Mouse (Mus musculus) retina, embryonic 14.5 days (tissue): ENCODE measurements around the gene Rpl19.
A peak's percentile ranks its signal among the peaks of the same experiment; 100 is the strongest.

Experiments
- DNase-seq: peaks from one replicate; pipeline ENCODE4 v3.0.0-alpha.2; 2015; ENCODE audit warnings: low spot score

The Rpl19 gene

GRCm38 (mm10) chr11:97998898-97999608, 27.5 kb upstream of the Rpl19 start:
- DNase-seq = no peak

- DNase-seq = peak; percentile 4
Observed at GRCm38 (mm10) chr11:97999748-98000147, 26.8 kb upstream of the Rpl19 start.

GRCm38 (mm10) chr11:98000378-98001140, 26.0 kb upstream of the Rpl19 start:
- no peak for DNase-seq

GRCm38 (mm10) chr11:98001351-98001824, 25.1 kb upstream of the Rpl19 start:
- DNase-seq = no peak

- no peak for DNase-seq
Observed at GRCm38 (mm10) chr11:98001986-98002385, 24.5 kb upstream of the Rpl19 start.

GRCm38 (mm10) chr11:98002627-98003026, 23.9 kb upstream of the Rpl19 start:
- DNase-seq = peak; percentile 91

- peak; percentile 73 for DNase-seq
Observed at GRCm38 (mm10) chr11:98003171-98003671, 23.3 kb upstream of the Rpl19 start.

- DNase-seq = peak; percentile 6
Observed at GRCm38 (mm10) chr11:98004161-98004560, 22.3 kb upstream of the Rpl19 start.

- no peak for DNase-seq
Observed at GRCm38 (mm10) chr11:98005076-98005475, 21.4 kb upstream of the Rpl19 start.

GRCm38 (mm10) chr11:98005686-98006085, 20.8 kb upstream of the Rpl19 start:
- no peak for DNase-seq

- DNase-seq = no peak
Observed at GRCm38 (mm10) chr11:98008087-98008486, 18.4 kb upstream of the Rpl19 start.

- no peak for DNase-seq
Observed at GRCm38 (mm10) chr11:98011716-98012115, 14.8 kb upstream of the Rpl19 start.

- no peak for DNase-seq
Observed at GRCm38 (mm10) chr11:98012831-98013230, 13.7 kb upstream of the Rpl19 start.

- DNase-seq = no peak
Observed at GRCm38 (mm10) chr11:98016177-98016576, 10.3 kb upstream of the Rpl19 start.

- DNase-seq = no peak
Observed at GRCm38 (mm10) chr11:98016824-98017223, 9.7 kb upstream of the Rpl19 start.

GRCm38 (mm10) chr11:98018222-98018621, 8.3 kb upstream of the Rpl19 start:
- DNase-seq = no peak

GRCm38 (mm10) chr11:98018858-98019641, 7.5 kb upstream of the Rpl19 start:
- no peak for DNase-seq

GRCm38 (mm10) chr11:98019883-98020610, 6.5 kb upstream of the Rpl19 start:
- DNase-seq = no peak

- no peak for DNase-seq
Observed at GRCm38 (mm10) chr11:98020710-98021109, 5.8 kb upstream of the Rpl19 start.

GRCm38 (mm10) chr11:98021118-98021517, 5.4 kb upstream of the Rpl19 start:
- no peak for DNase-seq

- no peak for DNase-seq
Observed at GRCm38 (mm10) chr11:98021565-98022252, 4.8 kb upstream of the Rpl19 start.
